Mouse (Mus musculus): ENCODE measurements at regions not wholly inside any gene's neighbourhood (a gene's known extent, or its start where the extent isn't known, plus 50 kb on each side); places are given as distances from the start of the nearest gene placed in this dataset.

DNA sequence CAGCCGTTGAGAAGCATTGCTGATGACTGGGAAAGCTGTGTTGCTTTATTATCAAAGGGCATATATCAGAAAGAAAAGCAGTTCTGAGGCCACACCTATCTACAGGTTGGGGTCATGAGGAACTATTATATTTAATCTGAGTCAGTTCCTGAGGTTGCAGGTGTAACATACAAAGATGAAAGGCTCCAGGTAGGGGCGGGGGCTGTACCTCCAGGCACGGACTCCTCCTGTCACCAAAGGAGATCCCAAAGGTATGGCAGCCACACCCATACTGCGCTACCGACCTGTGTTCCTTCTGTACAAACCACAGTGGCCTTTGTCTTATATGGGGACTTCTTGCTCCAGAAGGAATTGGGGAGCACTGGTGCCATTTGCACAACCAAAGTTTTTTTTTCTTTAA, 149.4 kb upstream of the Klf3 start:
- no peak for DNase-seq (ENCODE audit: low spot score)

DNA sequence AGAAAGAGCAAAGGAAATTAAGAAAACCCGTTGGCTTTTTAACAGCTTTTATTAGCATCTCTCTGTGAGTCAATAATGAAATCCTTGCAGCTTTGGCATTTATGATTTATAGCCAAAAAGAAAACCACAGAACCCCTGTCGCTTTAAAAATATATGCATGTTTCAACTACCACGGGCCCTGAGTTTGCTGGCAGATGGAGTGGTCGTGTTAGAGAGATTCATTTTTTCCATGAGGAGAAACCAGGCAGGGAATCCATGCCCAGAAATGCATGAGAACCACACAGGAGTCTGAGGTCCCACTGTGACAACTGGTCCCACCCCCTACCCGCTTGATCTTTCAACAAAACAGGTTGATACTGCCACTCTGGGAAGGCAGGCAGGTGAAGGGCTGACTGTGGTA, 147.9 kb upstream of the Klf3 start:
- DNase-seq (ENCODE audit: low spot score), result no peak

DNA sequence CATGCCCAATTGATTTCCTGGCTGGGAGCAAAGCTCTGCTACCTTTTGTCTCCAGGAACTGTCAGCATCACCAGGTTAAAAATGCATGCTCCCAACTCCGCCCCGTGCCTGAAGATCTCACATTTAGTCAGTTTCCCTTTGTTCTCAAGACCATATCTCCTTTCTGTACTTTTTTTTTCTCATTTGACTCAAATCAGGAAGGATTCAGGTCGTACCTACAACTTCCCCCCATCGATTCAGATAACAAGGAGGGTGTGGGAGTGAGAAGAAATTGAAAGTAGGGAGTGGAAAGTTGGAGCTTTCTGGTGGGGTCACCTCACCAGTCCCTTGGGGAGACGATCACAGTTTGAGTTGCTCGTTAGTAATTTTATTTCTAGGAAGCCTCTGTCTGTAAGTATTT, 141.2 kb upstream of the Klf3 start:
- no peak for DNase-seq (ENCODE audit: low spot score)

DNA sequence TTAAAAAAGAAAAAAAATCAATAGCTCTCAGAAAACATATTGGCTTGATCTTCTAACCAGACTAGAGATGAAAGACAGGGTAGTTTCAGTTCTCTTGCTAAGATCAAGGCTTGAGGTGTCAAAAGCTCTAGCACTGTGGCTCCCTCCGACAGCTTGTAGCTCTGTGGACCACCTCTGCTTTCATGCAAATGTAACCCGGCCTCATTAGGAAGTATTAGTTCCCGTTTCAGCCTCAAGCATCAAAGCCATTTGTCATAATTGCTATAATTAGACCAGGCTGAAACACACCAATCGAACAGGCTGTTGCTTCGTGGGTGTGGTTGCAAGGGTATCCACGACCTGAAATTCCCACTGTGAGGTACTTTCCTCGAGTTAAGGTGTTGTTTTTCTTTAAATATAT, 140.7 kb upstream of the Klf3 start:
- DNase-seq (ENCODE audit: low spot score), result no peak

DNA sequence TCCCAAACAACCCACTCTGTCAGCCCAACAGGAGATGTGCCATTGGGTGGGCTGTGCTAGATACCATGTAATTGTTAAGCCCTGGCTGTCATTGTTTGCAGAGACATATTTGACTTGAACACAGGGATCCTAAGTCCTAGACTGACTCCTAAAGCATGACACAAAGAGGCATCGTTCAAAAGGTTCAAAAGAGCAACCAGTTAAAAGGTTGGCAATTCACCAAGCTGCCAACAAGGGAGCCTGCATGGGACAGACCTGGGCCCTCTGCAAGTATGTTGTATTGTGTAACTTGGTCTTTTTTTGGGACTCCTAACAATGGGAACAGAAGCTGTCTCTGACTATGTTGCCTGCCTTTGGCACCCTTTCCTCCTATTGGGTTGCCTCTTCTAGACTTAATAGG, 139.4 kb upstream of the Klf3 start:
- DNase-seq (ENCODE audit: low spot score), result no peak

DNA sequence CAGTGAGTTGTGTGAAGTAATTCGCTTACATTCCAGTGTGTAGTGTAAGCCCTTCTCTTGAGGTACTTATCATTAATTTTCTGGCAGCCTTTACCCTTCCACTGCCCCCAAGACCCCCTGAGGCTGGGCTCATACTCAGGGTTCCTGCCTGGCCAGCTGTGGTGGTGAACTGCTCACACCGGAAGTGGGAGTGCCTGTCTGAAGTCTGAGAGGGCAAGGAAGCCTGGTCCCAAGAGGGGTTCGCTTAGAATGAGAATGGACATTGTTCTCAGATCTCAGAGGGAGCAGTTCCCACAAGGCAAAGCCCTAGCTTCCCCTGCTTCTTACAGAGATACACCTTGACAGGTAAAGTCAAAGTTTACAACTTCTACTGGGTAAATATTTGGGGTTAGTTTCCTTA, 138.1 kb upstream of the Klf3 start:
- DNase-seq (ENCODE audit: low spot score), result no peak

DNA sequence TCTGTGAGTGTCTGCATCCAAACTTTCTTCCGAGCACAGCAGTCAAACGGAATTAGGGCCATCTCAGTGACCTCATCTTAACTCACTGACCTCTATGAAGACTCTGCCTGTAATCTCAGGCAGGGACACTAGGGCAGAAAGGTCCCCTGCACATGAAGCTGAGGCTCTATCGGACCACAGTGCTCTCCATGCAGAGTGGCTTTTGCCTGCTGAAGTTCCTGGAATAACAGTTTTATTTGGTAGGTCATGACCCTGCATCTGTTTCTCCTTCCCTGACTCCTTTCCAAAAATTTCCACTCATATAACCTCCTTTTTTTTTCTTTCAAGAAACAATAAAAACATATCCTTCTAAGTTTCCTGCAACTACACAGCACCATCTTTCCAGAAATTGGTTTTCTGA, 136.9 kb upstream of the Klf3 start:
- no peak for DNase-seq (ENCODE audit: low spot score)

DNA sequence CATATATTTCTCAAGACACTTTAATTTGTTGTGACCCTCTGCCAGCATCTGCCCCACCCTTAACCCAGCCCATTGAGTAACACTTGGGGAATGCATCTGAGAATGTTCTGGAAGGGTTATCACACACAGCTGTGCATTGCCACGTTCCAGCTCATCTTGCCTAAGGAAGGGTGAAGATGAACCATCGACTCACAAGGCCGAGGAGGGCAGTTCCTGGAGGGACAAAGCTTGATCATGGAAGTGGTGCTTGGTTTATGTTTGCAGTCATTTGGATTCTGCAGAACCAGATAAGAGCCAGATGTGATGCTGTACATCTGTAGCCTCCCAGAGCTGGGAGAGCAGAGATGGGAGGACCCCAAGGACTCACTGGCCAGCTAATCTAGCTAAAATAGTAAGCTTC, 136.1 kb upstream of the Klf3 start:
- no peak for DNase-seq (ENCODE audit: low spot score)

DNA sequence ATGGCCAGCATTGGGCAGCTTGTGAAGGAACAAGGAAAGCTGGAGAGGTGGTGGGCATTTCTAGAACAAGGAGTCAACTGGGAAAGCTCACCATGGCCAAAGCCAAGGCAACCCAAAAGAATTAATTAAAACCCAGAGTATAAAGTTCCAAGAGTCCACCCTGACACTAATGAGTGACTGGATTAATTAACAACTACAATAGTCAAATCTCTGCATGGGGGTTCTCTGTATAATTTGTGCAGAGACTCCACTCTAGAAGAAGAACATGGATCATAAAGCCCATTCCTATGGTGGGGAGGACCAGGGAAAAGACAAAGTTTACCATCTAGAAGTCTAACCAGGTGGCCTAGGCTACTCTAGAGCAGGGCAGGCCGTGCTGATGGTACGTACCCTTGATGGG, 129.3 kb upstream of the Klf3 start:
- DNase-seq (ENCODE audit: low spot score), result no peak

DNA sequence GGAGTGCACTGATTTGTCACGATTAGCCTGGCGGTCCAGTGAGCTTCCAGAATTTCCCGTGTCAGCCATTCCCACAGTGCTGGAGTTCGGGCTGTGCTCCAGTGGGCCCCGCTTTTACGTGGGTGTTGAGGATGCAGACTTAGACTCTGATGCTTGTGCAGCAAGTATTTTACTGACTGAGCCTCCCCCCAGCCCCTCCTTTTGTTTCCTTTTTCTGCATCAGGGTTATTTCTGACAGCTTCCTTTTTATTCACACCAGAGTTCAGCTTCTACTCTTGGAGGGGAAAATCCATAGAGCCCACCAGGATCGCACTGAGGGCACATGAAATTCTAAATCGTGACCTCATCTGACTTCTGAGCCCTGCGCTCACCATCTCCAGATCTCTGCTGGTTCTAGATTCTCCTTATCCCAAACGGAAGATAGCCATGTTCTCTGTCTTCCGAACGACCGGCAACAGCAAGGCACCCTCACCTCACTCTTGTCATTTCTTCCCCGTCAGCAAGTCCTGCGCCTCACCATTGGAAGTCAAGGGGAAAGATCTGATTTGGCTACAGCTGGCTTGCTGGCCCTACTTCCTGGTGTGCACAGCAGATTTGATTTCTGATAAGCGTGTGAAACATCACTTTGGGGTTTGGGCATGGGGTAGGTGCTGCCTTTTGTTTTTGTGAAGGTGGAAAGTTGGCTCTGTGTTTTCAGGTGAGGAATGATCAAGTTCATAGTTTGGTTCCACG, 126.8 kb upstream of the Klf3 start:
- no peak for DNase-seq (ENCODE audit: low spot score)

DNA sequence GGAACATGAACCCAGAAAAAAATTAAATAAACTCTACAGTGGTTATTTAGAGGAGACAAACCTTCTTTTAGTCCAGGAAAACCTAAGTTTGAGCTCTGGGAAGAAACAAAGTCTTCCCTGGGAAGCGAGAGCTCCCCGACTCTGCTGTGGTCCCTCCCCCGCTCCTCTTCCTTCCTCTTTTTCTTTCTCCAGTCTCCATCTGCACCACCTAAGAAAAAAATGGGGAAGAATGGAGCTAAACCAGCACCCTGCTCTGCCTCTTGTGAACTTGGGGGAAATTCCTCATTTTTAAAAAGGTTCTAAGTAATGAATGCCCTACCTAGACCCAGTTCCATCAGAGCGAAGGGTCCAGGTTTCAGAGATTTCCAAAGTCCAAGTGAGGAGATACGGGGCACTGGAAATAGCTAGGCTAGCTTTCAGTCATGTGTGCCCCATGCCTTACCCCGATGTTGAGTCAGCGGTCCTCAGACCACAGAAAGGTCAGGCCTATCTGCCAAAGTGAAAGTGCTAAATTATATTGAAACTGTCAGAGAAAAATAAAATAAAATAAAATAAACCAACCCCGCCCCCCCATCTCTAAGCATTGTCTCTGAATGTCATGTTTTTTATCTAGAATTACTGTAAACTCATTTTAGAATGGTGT, 126.1 kb upstream of the Klf3 start:
- DNase-seq (ENCODE audit: low spot score), result no peak

DNA sequence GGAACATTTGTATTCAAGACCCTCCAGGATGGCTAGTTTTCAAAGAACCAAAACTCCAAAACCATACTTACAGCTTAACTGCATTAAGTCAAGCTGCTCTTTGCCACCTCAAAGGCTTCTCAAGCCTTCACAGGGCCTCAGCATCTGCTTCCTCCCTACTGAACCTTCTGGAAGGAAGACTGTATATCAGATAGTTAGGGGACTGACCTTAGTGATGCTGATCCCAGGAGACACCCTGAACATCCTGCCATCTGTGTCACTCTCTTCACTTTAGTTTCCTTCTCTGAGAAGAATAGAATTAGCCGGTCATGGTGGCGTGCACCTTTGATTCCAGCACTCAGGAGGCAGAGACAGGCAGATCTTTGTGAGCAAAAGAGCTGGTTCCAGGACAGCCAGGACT, 124.5 kb upstream of the Klf3 start:
- no peak for DNase-seq (ENCODE audit: low spot score)

DNA sequence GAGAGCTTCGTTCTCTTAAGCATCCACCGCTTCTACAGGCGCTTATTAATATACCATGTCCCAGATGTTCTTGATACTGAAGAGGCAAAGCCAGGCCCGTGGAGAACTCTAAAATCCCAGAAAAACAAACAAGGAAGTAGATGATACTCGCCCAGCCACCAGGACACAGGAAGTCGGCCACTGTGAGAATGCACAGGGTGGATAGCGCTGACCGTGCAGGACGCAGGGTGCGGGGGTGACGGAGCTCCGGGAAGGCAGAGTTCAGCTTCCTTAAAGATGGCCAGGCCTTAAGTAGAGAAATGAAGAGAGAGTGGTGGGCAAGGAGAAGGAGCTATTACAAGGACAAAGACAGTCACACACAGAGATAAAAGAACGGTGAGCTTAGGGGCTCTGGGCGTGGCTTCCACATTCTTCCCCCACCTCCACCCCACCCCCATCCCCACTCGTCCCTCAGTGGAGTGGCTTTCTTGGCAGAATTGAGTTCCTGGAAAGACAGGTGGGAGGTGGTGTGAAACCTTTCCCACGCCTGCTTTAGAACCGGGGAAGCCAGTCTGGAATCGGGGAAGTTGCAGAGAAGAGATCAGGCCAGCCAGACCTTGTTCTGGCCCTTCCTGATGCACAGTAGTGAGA, 123.1 kb upstream of the Klf3 start:
- no peak for DNase-seq (ENCODE audit: low spot score)

DNA sequence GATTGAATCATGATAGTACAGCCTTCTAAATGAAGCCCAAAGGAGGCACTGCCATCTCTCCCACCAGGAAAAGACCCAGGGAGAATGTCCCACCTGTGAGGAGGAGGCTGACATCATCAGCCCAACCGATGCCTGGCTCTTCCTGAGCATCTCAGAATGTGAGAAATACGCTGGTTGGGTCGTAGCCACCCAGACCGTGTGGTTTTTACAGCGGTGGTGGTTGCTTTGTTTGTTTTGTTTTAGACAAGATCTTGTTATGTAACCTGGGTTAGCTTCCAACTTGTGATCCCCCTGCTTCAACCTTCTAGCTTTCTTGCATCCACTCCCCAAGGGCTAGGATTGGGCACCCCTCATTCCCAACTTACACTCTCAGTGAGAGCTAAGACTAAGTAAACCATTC, 122.0 kb upstream of the Klf3 start:
- DNase-seq (ENCODE audit: low spot score), result no peak

DNA sequence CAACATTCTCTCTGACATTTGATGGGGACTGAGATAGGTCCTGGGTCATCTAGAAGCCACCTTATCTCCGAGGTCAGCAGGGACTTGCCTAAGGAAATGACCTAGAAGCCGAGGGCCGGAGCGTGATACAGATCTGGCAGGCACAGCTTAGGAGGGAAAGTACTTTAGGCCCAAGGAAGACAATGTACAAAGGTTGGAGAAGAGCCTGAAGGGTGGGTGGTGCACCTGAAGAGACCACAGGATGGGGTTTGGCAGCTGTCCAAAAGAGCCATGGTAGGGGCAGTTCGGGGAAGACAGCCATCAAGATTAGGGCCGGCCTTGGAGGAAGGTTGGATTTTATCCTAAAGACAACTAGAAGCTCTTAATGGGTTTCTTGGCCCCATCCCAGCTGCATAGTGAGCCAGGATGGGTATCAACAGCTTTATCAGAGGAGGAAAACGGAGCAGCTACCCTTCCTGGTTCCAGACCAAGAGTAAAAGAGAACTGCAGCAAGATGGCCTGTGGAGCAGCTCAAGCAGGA, 120.8 kb upstream of the Klf3 start:
- no peak for DNase-seq (ENCODE audit: low spot score)

DNA sequence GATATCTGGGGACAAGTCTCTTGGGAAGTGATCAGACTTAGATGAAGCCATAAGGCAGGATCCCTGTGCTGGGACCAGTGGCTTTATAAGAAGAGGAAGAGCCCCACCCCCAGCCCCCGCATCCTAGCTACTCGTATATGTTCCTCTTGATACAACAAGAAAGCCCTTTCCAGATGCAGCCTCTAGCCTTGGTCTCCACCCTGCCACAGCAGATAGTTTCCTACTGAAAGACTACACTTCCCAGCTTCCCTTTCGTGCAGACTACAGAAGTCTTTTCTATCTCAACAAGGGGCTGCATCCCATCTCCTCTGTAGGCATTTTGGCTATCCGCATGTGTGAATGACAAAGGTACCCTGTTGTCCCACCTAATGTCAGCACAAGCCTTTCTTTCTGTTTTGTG, 119.8 kb upstream of the Klf3 start:
- DNase-seq (ENCODE audit: low spot score), result no peak

DNA sequence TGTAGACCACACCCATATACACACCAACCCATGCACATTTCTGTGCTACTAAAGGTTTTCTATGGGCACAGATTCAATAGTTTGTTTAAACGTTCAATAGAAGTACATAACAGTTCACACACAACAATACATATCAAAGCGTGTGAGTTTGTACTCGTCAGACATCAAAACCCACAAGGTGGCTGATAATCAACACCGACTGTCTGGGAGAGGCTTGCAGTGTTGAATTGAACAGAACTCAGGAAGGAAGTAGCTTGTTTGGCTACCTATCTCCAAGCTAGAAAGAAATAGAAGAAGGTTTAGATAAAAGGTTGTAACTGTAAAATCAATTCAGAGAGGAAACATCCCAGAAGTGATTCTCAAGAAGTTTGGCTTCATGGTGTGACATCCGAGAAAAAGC, 118.9 kb upstream of the Klf3 start:
- DNase-seq (ENCODE audit: low spot score), result no peak

DNA sequence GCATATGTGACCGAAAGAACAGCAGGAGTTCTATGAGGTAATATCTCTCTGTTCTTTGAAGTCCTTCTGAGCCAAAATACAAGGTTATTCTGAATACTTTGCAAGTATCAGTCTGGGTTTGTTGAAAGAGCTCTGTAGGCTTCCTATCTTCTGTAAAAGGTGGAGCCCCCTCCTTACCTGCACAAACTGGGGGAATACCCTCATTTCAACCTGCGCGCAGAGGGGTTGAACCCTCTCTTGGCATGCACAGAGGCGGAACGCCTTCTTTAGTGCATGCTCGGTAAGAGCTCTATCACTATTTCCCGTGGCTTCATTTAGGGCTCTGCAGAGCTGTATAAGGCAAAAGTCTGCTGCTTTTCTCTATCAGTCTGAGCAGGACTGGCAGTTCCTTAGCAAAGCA, 113.0 kb upstream of the Klf3 start:
- no peak for DNase-seq (ENCODE audit: low spot score)

DNA sequence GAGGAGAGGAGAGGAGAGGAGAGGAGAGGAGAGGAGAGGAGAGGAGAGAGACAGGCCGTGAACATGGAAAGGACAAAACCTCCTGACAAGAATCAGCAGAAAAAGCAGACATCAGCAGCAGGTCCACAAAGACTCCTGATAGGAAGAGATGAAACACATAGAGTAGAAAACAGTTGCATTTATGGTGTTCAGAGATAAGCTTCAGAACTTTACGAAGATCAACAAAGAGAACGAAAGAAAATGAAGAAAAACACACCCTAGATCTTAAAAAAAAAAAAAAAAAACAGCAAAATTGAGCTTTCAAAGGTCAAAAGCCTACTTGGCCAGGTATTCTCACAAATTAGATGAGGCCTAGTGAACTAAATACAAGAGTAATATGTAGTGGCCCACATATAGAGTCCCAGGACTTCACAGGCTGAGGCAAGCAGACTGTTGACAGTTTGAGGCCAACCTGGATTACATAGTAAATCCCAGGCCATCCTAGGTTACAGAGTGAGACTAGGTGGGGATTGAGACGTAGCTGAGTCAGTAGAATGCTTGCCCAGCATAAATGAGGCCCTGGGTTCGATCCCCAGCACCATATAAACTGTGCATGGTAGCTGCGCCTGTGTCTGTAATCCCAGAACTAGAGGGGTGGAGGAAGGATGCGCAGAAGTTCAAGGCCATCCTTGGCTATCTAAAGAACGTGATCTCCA, 111.6 kb upstream of the Klf3 start:
- DNase-seq (ENCODE audit: low spot score), result no peak

DNA sequence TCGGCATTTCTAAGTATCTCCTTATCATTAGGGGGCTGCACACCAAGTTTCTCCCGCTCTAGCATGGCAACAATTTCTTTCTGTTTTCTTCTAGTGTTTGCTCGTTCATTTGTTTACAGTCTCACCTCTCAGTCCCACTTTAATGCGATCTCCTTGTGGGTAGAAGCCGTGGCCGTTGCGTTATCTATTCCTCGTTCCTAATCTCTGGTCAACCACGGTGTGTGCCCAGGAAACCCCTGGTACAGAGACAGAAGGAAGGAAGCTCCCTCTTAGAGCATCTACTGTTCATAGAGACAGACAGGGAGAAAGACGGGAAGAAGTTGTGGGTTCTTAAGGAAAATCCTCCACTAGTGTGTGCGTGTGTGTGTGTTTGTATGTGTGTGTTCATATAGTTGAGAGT, 110.9 kb upstream of the Klf3 start:
- no peak for DNase-seq (ENCODE audit: low spot score)

DNA sequence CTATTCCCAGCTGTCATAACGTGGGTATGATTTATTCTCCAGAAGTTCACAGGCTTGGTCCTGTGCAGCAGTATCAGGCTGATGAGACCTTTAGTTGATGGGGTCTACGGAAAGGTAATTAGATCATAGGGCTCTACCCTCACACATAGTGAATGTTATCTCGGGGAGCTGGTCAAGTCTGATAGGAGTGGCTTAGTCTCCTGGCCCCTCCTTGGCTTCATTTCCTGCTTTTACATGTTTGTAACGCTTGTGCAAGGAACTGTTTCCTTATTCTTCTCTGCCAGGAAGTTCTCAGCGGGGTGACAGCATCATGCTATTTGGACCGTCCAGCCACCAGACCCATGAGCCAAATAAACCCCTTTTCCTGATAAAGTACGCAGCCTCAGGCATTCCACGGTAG, 109.6 kb upstream of the Klf3 start:
- no peak for DNase-seq (ENCODE audit: low spot score)

DNA sequence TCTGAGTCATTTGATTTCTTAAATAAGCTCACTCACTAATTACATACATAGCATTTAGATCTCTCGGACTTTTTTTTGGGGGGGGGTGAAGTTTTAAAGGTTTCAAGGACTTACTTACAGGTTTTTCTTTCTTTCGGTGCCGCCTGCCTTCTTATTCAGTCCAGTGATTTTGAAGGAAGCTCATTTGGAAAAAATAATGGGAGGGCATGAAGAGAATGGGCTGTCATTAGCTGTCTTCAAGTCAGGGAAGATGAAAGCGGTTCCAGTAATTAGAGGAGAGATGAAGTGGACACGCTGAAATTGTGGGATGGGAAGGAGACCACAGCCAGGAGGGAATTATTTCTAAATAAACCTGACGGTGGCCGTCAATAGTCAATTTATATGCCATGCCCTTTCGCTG, 108.6 kb upstream of the Klf3 start:
- no peak for DNase-seq (ENCODE audit: low spot score)

DNA sequence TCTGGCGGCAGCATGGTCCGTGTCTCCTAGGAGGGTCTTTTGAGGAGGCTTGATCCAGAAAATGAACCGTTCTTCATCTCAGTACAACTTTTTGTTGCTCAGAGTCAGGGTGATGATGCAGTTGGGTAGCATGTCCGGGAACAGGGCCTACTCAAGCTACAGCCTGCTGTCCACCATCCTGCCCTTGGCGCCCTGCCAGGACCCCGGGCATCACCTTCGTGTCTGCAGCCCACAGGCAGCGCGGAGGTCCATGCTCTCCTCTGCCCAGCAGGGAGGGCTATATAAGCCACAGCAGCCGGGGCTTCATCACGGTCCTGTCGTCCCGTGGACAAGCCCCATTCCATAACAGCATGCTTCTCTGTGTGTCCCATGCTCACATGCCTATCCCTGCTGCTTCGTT, 107.1 kb upstream of the Klf3 start:
- DNase-seq (ENCODE audit: low spot score), result no peak
